Comparison of ENCODE assay signal across 22 mouse cellular contexts in genomic region chr4:66515815-66516214, GRCm38 (mm10).
DNase-seq lines count a peak whose midpoint lies in the region; ATAC-seq and TF ChIP-seq lines count a peak whose summit lies in the region.
"Had no signal": no experiment of that assay in that cellular context is flagged by ENCODE, and none has a peak within 500 bp of the region (broad histone marks: within the 10 kb centered on the region; RNA-seq: fewer than 3 reads in every experiment).

No protein-coding gene starts in this region.

- no peaks in the 10 kb centered on the region for H3K27me3 ChIP-seq in hindbrain, embryonic 15.5 days
- no peaks in the 10 kb centered on the region for H3K27me3 ChIP-seq in hindbrain, embryonic 10.5 days (ENCODE audit: insufficient read depth, poor library complexity, severe bottlenecking)
- H3K27me3 ChIP-seq in neural tube, embryonic 13.5 days = no peaks in the 10 kb centered on the region
- no peaks in the 10 kb centered on the region for H3K27me3 ChIP-seq in neural tube, embryonic 15.5 days (replicated peaks)
- H3K27me3 ChIP-seq in liver, postnatal 0 days (ENCODE audit: insufficient read depth, low read length) = no peaks in the 10 kb centered on the region
- H3K27me3 ChIP-seq: embryonic facial prominence, embryonic 15.5 days; limb, embryonic 13.5 days; liver, embryonic 13.5 days; lung, embryonic 15.5 days; Patski had no signal

- H3K4me3 ChIP-seq in hindbrain, embryonic 15.5 days = no peak overlapping the region
- H3K4me3 ChIP-seq in hindbrain, embryonic 10.5 days = no peak overlapping the region
- H3K4me3 ChIP-seq in neural tube, embryonic 13.5 days = no peak overlapping the region
- no peak overlapping the region for H3K4me3 ChIP-seq in neural tube, embryonic 15.5 days (replicated peaks)
- H3K4me3 ChIP-seq in liver, postnatal 0 days (ENCODE audit: low read depth, low read length) = no peak overlapping the region
- H3K4me3 ChIP-seq: embryonic facial prominence, embryonic 15.5 days; layer of hippocampus, adult 2 months; limb, embryonic 13.5 days; liver, embryonic 13.5 days; lung, embryonic 15.5 days had no signal

- H3K36me3 ChIP-seq in hindbrain, embryonic 15.5 days = no peaks in the 10 kb centered on the region
- no peaks in the 10 kb centered on the region for H3K36me3 ChIP-seq in hindbrain, embryonic 10.5 days
- H3K36me3 ChIP-seq in neural tube, embryonic 13.5 days = no peaks in the 10 kb centered on the region
- no peaks in the 10 kb centered on the region for H3K36me3 ChIP-seq in neural tube, embryonic 15.5 days
- H3K36me3 ChIP-seq in liver, postnatal 0 days (replicated peaks; ENCODE audit: insufficient read depth, low read length) = no peaks in the 10 kb centered on the region
- H3K36me3 ChIP-seq: embryonic facial prominence, embryonic 15.5 days; limb, embryonic 13.5 days; liver, embryonic 13.5 days; lung, embryonic 15.5 days had no signal

- TF ChIP-seq CTCF in liver, postnatal 0 days (IDR thresholded peaks at IDR 0.05; ENCODE audit: low read depth) = no peak

- DNase-seq in cerebellum, adult 9-10 months = peak; percentile 48
- DNase-seq in cerebellum, adult 8-10 months = no peak
- DNase-seq in hindbrain, embryonic 10.5 days (ENCODE audit: low spot score) = no peak
- DNase-seq in adrenal gland, adult 2 months = no peak
- no peak for DNase-seq in liver, postnatal 0 days
- DNase-seq: adrenal gland, postnatal 14 days; kidney, adult 2 months; kidney, postnatal 10 days; liver, embryonic 13.5 days; lung, postnatal 4 days; right cerebral cortex, postnatal 14 days; spleen, adult 18-20 months; thymus, postnatal 4 days had no signal

- H3K9ac ChIP-seq in hindbrain, embryonic 15.5 days = no peak overlapping the region
- no peak overlapping the region for H3K9ac ChIP-seq in neural tube, embryonic 13.5 days
- no peak overlapping the region for H3K9ac ChIP-seq in neural tube, embryonic 15.5 days (replicated peaks)
- H3K9ac ChIP-seq in liver, postnatal 0 days (replicated peaks) = no peak overlapping the region
- H3K9ac ChIP-seq: embryonic facial prominence, embryonic 15.5 days; limb, embryonic 13.5 days; liver, embryonic 13.5 days; lung, embryonic 15.5 days had no signal

- peak; percentile 34; the same call in 1 of the 2 replicates for ATAC-seq in hindbrain, embryonic 15.5 days (ENCODE audit: low FRiP score, low read depth)
- ATAC-seq in neural tube, embryonic 13.5 days (ENCODE audit: low read depth) = peak; percentile 47
- no peak for ATAC-seq in neural tube, embryonic 15.5 days (ENCODE audit: low FRiP score)
- no peak for ATAC-seq in liver, postnatal 0 days
- ATAC-seq: CD4-positive, CD25-positive, alpha-beta regulatory T cell, adult 4 months; Patski had no signal

- H3K9me3 ChIP-seq in hindbrain, embryonic 15.5 days = no peaks in the 10 kb centered on the region
- H3K9me3 ChIP-seq in hindbrain, embryonic 10.5 days = no peaks in the 10 kb centered on the region
- no peaks in the 10 kb centered on the region for H3K9me3 ChIP-seq in neural tube, embryonic 13.5 days
- no peaks in the 10 kb centered on the region for H3K9me3 ChIP-seq in neural tube, embryonic 15.5 days (replicated peaks)
- H3K9me3 ChIP-seq in liver, postnatal 0 days (ENCODE audit: low read length) = no peaks in the 10 kb centered on the region
- H3K9me3 ChIP-seq: embryonic facial prominence, embryonic 15.5 days; limb, embryonic 13.5 days; liver, embryonic 13.5 days; lung, embryonic 15.5 days had no signal

- no peak for TF ChIP-seq EP300 in liver, postnatal 0 days (IDR thresholded peaks at IDR 0.05; ENCODE audit: low read depth)

- WGBS in hindbrain, embryonic 15.5 days = 46% methylated on average over 1 of the region's 1 CpGs
- whole genome bisulfite sequencing in hindbrain, embryonic 10.5 days = 88% methylated on average over 1 of the region's 1 CpGs
- WGBS in neural tube, embryonic 13.5 days = 71% methylated on average over 1 of the region's 1 CpGs
- 66% methylated on average over 1 of the region's 1 CpGs for WGBS in neural tube, embryonic 15.5 days
- 89% methylated on average over 1 of the region's 1 CpGs for WGBS in liver, postnatal 0 days (ENCODE audit: insufficient replicate concordance)

- H3K4me1 ChIP-seq in hindbrain, embryonic 15.5 days (replicated peaks) = no peaks in the 10 kb centered on the region
- no peaks in the 10 kb centered on the region for H3K4me1 ChIP-seq in hindbrain, embryonic 10.5 days (replicated peaks)
- H3K4me1 ChIP-seq in neural tube, embryonic 13.5 days (replicated peaks) = no peaks in the 10 kb centered on the region
- H3K4me1 ChIP-seq in neural tube, embryonic 15.5 days = no peaks in the 10 kb centered on the region
- H3K4me1 ChIP-seq in liver, postnatal 0 days (ENCODE audit: insufficient read depth) = no peaks in the 10 kb centered on the region
- H3K4me1 ChIP-seq: embryonic facial prominence, embryonic 15.5 days; limb, embryonic 13.5 days; liver, embryonic 13.5 days; lung, embryonic 15.5 days had no signal

- H3K27ac ChIP-seq in hindbrain, embryonic 15.5 days (replicated peaks) = no peak overlapping the region
- H3K27ac ChIP-seq in hindbrain, embryonic 10.5 days = no peak overlapping the region
- 0 out of 2 replicates have a peak overlapping the region, but pooled peaks have one; percentile 30 for H3K27ac ChIP-seq in neural tube, embryonic 13.5 days (replicated peaks)
- H3K27ac ChIP-seq in neural tube, embryonic 15.5 days (replicated peaks) = no peak overlapping the region
- no peak overlapping the region for H3K27ac ChIP-seq in liver, postnatal 0 days (ENCODE audit: low read depth)
- H3K27ac ChIP-seq: embryonic facial prominence, embryonic 15.5 days; layer of hippocampus, adult 2 months; limb, embryonic 13.5 days; liver, embryonic 13.5 days; lung, embryonic 15.5 days had no signal

- no peak overlapping the region for H3K4me2 ChIP-seq in hindbrain, embryonic 15.5 days
- H3K4me2 ChIP-seq in neural tube, embryonic 13.5 days = no peak overlapping the region
- no peak overlapping the region for H3K4me2 ChIP-seq in neural tube, embryonic 15.5 days
- no peak overlapping the region for H3K4me2 ChIP-seq in liver, postnatal 0 days (ENCODE audit: low read depth, low read length)
- H3K4me2 ChIP-seq: embryonic facial prominence, embryonic 15.5 days; limb, embryonic 13.5 days; liver, embryonic 13.5 days; lung, embryonic 15.5 days had no signal

Comparison
In these comparisons a context has a peak if more than half of its experiments do, and no peak if none do; other contexts are left out.
1. ATAC-seq: peak in hindbrain, embryonic 15.5 days (single experiment) and neural tube, embryonic 13.5 days (single experiment); none in neural tube, embryonic 15.5 days (single experiment) and liver, postnatal 0 days (single experiment).